Mouse (Mus musculus) liver, adult 2 months (tissue): ENCODE measurements around the gene Itch.

Experiments used
- CTCF ChIP-seq: fragments of 200-500 bp; IDR thresholded peaks from 2 replicates; pipeline ENCODE4 v1.5.1; 2011; ENCODE audit warnings: low read depth, low read length, control low read depth
- POLR2A ChIP-seq: fragments of 200-500 bp; IDR thresholded peaks from 2 replicates; pipeline ENCODE4 v1.6.1; 2011; ENCODE audit warnings: low read length, control low read depth; ENCODE audit not compliant: insufficient read depth; ENCODE audit errors: extremely low read depth

- TF ChIP-seq CTCF (no peak), POLR2A (no peak)
These were observed 32.5 kb upstream of the Itch start for GRCm38 (mm10) chr2:155100796-155101259.
